In genomic region chr4:117343385-117343784, GRCm38 (mm10) we compare ENCODE assay signal across 21 mouse cellular contexts.
DNase-seq lines count a peak whose midpoint lies in the region; ATAC-seq and TF ChIP-seq lines count a peak whose summit lies in the region.
"Had no signal": no experiment of that assay in that cellular context is flagged by ENCODE, and none has a peak within 500 bp of the region (broad histone marks: within the 10 kb centered on the region; RNA-seq: fewer than 3 reads in every experiment).

No protein-coding gene starts in this region.

- no peaks in the 10 kb centered on the region for H3K36me3 ChIP-seq in liver, postnatal 0 days (replicated peaks; ENCODE audit: insufficient read depth, low read length)
- no peaks in the 10 kb centered on the region for H3K36me3 ChIP-seq in neural tube, embryonic 13.5 days
- H3K36me3 ChIP-seq: embryonic facial prominence, embryonic 10.5 days; forebrain, embryonic 10.5 days; heart, embryonic 10.5 days; hindbrain, embryonic 12.5 days had no signal

- H3K4me2 ChIP-seq in liver, postnatal 0 days (ENCODE audit: low read depth, low read length) = no peak overlapping the region
- no peak overlapping the region for H3K4me2 ChIP-seq in neural tube, embryonic 13.5 days
- H3K4me2 ChIP-seq: hindbrain, embryonic 12.5 days had no signal

- peak; percentile 93 for ATAC-seq in liver, postnatal 0 days
- ATAC-seq in neural tube, embryonic 13.5 days (ENCODE audit: low read depth) = no peak
- ATAC-seq: CD4-positive, CD25-positive, alpha-beta regulatory T cell, adult 4 months; forebrain, embryonic 14.5 days had no signal

- intact Hi-C loops in gastrocnemius, adult 2 months (cut with DNase I) = loop anchor here (10.0 kb wide), 1 partner anchor 431 kb away; no protein-coding TSS in a partner anchor

- 66% methylated on average over 8 of the region's 8 CpGs for WGBS in liver, postnatal 0 days (ENCODE audit: insufficient replicate concordance)
- WGBS in neural tube, embryonic 13.5 days = 76% methylated on average over 8 of the region's 8 CpGs

- H3K9ac ChIP-seq in liver, postnatal 0 days (replicated peaks) = no peak overlapping the region
- H3K9ac ChIP-seq in neural tube, embryonic 13.5 days = no peak overlapping the region
- H3K9ac ChIP-seq: hindbrain, embryonic 12.5 days had no signal

- H3K4me1 ChIP-seq in liver, postnatal 0 days (ENCODE audit: insufficient read depth) = no peaks in the 10 kb centered on the region
- peaks cover 18% of the 10 kb centered on the region for H3K4me1 ChIP-seq in neural tube, embryonic 13.5 days (replicated peaks)

- no peak for TF ChIP-seq CTCF in gastrocnemius, adult 2 months (IDR thresholded peaks at IDR 0.05)
- no peak for TF ChIP-seq CTCF in liver, postnatal 0 days (IDR thresholded peaks at IDR 0.05; ENCODE audit: low read depth)

- H3K27ac ChIP-seq in gastrocnemius, adult 2 months = peak overlapping the region; percentile 31; the same call in 1 of the 2 replicates
- H3K27ac ChIP-seq in liver, postnatal 0 days (ENCODE audit: low read depth) = no peak overlapping the region
- H3K27ac ChIP-seq in neural tube, embryonic 13.5 days (replicated peaks) = 0 out of 2 replicates have a peak overlapping the region, but pooled peaks have one; percentile 38
- H3K27ac ChIP-seq: embryonic facial prominence, embryonic 10.5 days; forebrain, embryonic 10.5 days; heart, embryonic 10.5 days; hindbrain, embryonic 12.5 days had no signal

- no peak for TF ChIP-seq EP300 in liver, postnatal 0 days (IDR thresholded peaks at IDR 0.05; ENCODE audit: low read depth)

- H3K4me3 ChIP-seq in gastrocnemius, adult 2 months = no peak overlapping the region
- H3K4me3 ChIP-seq in liver, postnatal 0 days (ENCODE audit: low read depth, low read length) = no peak overlapping the region
- H3K4me3 ChIP-seq in neural tube, embryonic 13.5 days = no peak overlapping the region
- H3K4me3 ChIP-seq: embryonic facial prominence, embryonic 10.5 days; erythroblast, embryonic 14.5 days; forebrain, embryonic 10.5 days; heart, embryonic 10.5 days; hindbrain, embryonic 12.5 days had no signal

- DNase-seq in gastrocnemius, adult 2 months = no peak
- no peak for DNase-seq in gastrocnemius, adult 18-20 months (ENCODE audit: low spot score)
- peak; percentile 19 for DNase-seq in liver, postnatal 0 days
- DNase-seq in liver = no peak
- no peak for DNase-seq in neural tube, embryonic 10.5 days (ENCODE audit: extremely low spot score, low spot score)
- DNase-seq in layer of hippocampus, postnatal 10 days (ENCODE audit: low spot score in 2 of 2) = no peak
- DNase-seq: adrenal gland, postnatal 14 days; B cell, adult 2 months; cerebellum, adult 18-20 months; cerebellum, adult 9-11 months; cerebellum, postnatal 36 days; gastrocnemius, postnatal 10 days; heart, postnatal 4 days had no signal

- H3K9me3 ChIP-seq in liver, postnatal 0 days (ENCODE audit: low read length) = no peaks in the 10 kb centered on the region
- H3K9me3 ChIP-seq in neural tube, embryonic 13.5 days = no peaks in the 10 kb centered on the region
- H3K9me3 ChIP-seq: embryonic facial prominence, embryonic 10.5 days; forebrain, embryonic 10.5 days; heart, embryonic 10.5 days; hindbrain, embryonic 12.5 days had no signal

- no peaks in the 10 kb centered on the region for H3K27me3 ChIP-seq in liver, postnatal 0 days (ENCODE audit: insufficient read depth, low read length)
- peaks cover 90% of the 10 kb centered on the region for H3K27me3 ChIP-seq in neural tube, embryonic 13.5 days
